Mouse (Mus musculus): ENCODE results near the gene Ess2.

The Ess2 gene

DNA sequence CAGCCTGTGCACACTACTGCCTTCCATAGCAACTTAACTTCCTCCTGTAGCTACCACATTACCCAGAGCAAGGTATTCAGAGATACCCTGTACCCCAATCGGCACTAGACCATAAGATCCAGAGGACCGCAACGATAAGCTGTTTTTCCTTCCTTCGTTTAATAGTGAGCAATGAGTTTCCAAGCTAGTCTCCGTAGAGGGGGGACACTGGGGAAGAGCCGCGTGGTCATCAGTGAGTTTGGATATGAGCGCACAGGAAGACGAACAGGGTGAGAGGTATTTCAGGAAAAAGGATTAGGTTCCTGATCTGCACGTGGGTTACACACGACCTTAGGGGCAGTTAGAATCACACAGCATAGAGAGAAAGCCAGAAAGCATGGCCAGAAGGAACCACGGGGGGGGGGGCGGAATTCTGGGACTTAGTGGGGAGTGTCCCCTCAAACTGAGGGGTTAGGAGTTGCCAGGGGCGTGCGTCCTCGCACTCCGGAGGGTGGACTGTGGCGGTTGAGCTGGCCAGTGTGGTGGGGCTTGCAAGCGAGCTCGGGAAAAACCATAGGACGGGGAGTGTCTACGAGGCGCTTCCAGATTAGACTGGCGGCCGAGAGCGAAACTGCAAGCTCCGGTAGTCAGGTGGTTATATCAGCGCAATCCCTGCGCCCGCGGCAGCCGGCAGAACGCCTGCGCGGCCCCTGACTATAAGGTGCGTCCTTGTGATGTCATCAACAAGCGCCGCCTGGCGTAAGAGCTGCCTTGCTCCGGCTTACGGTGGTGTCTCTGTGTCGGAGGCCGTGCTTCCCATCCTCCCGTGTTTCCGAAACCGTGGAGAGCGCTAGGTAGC lies 10.4 kb upstream of the Ess2 start:
- peak; percentile 92 to 95 for DNase-seq (ENCODE audit: low spot score in 2 of 2)

DNA sequence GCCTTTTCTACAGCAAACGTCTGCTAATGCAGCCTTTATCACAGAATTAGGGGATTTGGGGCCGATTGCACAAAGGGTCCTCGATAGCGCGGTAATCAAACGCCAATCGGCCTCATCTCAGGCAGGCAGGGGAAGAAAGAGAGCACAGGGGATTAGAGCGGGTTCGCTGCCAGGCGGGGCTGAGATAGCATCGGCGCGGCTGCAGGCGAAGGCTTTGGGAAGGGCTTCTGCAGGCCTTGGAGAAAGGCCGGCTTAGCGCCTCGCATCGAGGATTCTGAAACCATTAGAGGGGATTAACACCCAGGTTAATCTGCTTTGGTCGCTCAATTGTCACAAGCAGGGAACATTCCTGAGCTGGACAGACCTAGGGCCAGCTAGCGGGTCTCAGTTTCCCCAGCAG lies 9.4 kb upstream of the Ess2 start:
- DNase-seq (ENCODE audit: low spot score in 2 of 2) = no peak

DNA sequence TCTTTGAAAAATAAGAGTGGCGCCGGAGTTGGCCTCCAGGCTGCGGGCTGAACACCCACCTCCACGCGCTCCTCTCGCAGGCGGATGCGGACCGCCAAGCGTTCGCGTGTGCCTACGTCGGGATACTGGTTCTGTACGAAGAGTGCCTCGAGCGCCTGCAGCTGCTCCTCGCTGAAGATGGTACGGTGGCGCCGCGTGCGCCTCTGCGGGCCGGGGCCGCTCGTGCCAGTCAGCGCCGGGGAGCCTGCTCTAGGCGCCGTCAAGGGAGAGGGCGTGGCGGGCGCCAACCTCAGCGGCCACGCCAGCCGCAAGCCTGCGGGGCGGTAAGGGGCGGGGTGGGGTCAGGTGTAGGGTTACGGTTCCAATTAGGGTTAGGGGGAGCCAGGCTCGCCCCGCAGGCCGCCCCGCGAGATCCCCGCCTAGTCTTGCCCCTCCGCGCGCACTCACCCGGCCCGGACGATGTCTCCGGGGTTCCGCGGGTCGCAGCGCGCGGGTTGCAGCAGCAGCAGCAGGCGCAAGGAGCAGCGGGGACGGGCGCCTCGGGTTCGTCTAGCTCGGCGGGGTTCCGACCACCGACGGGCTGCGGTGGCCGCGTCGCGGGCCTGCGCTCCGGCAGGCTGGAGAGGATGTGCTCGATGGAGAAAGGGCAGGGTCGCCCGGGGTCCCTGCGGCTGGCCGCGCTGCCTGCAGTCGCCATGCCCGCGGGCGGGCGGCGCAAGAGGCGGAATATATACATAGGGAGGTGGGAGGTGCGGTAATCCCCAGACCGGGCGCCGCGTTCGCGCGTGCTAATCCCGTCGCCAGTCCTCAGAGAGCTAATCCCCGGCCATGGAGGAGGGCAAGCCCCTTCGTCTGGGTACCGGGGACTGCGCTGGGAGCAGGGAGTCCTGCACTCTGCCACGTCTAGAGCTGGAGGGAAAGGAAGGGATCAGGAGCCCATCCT lies 3.4 kb upstream of the Ess2 start, which contains the start of gene Gsc2:
TSS of gene Gsc2 (minus strand) at position 753 of the 943 bp plus-strand sequence.
- no peak for DNase-seq (ENCODE audit: low spot score in 2 of 2)

DNA sequence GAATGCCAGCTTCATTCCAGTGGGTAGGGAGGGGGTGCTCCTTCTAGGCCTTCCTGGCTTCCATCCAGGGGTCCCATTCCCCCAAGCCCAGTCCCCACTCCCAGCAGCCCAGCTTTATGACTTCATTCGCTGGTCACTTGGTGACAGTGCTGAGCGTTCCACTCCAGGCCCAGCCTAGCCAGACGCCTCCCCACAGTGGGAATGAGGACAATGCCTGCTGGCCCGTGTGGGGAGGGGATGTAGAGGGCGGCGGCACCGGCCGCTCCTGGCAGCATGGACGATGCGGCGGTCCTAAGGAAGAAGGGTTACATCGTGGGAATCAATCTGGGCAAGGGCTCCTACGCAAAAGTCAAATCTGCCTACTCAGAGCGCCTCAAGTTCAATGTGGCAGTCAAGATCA lies 12.7 kb downstream of the Ess2 start, which contains the start of the genes Dgcr2 and Tssk2:
TSS of gene Dgcr2 (minus strand) at position 101 of the 400 bp plus-strand sequence.
TSS of gene Tssk2 (plus strand) at position 176 of the 400 bp plus-strand sequence.
- no peak for DNase-seq (ENCODE audit: low spot score in 2 of 2)

DNA sequence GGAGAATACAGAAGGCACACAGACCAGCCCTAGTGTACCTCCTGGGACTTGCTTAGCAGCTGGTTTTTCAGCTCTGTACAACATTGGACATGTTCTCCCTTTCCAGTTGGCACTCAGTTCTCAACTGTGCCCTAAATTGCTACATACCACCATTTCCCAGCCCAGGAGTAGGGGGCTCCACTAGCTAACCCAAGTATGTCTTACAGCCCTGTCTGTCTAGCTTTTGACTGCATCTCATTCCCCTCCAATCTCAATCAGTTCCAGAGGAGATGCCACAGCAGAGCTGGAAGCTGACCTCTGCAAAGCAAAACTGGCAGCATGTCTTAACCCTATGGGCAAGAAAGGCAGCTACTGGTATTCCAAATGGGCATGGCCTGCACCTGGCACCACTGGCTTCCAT lies 15.1 kb downstream of the Ess2 start:
- DNase-seq (ENCODE audit: low spot score in 2 of 2) = no peak

DNA sequence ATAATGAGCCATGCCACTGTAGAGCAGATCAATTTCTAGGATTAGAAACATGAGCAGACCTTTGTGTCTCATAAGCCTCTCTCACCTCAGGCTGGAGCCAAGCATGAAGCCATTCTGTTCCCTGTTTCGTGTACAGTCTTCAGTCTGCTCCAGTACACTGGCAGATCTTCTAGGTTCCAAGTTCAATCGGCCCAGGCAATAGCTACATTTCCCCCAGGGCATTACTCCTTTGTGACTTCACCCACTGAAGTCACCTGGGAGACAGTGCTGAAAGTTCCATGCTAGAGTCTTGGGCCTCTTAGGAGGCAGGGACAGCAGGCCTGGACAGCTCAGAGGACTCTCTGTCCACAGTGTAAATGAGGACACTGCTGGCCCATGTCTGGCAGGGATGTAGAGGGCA lies 17.2 kb downstream of the Ess2 start, which contains the start of gene Tssk1:
TSS of gene Tssk1 (plus strand) at position 301 of the 400 bp plus-strand sequence.
- no peak for DNase-seq (ENCODE audit: low spot score in 2 of 2)

DNA sequence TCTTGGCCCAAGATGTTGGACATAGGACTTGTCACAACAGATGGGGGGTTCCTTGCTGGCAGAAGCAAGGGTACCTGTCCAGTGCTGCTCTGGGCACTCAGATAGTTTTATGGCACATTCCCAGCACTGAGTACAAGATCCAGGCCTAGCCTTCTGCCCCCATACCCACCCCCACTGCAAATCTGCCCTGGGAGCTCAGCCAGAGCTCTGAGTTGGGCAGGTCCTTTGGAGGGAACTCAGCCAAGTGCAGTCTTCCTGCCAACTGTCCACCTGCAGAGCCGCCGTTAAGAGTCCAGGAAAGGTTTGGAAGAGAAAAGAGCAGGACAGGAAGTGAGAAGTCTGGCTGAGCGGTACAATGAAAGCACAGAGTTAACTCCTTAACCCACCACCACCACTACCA lies 18.5 kb downstream of the Ess2 start:
- DNase-seq (ENCODE audit: low spot score in 2 of 2) = no peak

DNA sequence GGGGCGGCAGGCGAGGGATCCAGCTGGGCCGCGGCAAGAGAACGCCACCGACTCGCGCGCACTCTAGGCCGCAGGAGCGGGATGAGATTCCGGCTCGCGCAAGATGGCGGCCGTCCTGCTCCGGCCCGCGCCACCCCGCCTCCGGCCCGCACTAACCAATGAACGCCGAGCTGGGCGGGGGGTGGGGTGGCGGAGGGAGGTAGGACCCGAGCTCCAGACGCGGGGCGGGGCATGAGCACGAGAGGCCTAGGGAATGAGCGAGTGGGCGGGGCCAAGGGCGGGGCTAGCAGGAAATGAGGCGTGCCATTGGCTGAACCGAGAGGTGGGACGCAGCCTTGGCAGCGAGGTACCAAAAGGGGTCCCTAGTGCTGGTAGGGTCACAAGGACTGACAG lies 19.6 kb downstream of the Ess2 start, which contains the start of gene Gm20518:
TSS of gene Gm20518 (minus strand) at position 105 of the 393 bp plus-strand sequence.
- peak; percentile 99 for DNase-seq (ENCODE audit: low spot score in 2 of 2)

DNA sequence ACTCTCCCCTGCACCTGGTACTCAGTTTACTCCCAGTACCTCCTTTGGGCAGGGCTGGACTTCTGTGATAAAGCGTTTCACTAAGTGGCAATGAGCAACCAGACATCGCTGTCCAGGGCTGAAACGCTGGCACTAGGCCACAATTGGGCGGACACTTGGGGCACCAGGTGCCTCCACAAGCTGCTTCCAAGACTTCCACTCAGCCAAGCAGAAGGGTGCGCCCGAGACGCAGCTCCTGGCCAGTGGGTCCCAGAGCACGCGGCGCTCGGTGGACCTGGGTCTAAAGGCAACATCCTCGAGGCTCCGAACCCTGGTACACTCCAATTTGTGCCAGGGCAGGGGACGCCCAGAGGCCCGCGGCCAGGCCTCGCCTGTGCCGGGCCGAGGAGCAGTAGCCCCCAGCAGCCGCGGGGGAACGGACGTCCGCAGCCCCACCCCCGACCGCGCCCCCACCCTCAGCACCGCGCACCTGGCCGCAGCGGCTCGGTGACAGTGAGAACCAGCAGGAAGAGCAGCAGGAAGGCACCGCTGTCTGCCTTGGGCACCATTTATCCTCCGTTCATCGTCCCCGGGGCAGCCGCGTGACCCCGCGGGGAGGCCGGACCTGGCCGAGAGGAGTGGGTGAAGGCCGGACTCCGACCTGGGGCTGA lies 20.1 kb downstream of the Ess2 start:
- peak; percentile 57 to 77 for DNase-seq (ENCODE audit: low spot score in 2 of 2)

DNA sequence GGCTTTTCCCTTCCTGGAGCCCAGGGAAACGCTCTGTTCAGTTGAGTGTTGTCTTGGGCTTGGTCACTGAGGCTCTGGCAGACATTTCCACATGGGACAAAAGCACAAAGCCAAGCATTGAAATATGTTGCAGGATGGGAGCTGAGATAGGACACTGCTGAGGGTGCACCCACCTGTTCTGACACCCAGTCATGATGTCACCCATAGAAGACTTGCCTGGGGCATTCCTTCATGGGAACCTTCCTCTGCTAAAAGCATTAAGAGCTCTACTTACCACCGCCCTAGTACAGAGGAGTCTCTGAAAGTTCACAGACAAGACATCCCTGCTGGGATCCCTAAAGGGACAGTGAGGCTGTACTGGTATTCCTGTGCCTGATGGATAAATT lies 20.8 kb downstream of the Ess2 start:
- no peak for DNase-seq (ENCODE audit: low spot score in 2 of 2)

DNA sequence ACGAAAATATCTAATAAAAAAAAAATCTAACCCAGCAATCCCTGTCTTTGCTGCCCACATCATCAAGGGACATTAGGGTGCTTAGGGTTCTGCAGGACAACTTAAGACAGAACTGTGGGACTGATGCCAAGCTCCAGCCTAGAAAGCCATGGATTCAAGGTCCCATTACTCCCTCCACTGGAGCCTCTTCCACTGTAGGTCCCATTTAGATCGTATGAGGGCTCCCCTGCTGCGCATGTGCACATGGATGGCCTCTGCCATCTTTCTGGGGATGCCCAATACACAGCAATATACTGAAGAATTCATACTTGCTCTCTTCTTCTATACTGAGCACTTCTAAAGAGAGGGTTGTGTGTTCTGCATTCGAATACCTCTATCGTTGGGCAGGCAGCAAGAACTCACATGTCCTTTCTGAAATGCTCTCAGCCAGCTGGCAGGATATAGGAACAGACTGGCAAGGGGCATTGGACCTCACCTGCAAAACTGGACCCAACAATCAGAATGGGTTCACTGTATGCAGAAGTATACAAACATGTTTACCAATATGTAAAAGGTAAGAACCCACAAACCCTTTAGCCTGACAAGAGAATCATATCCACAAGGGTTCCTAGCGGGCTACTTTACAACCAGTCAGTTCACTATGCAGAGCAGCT lies 21.3 kb downstream of the Ess2 start:
- no peak for DNase-seq (ENCODE audit: low spot score in 2 of 2)

DNA sequence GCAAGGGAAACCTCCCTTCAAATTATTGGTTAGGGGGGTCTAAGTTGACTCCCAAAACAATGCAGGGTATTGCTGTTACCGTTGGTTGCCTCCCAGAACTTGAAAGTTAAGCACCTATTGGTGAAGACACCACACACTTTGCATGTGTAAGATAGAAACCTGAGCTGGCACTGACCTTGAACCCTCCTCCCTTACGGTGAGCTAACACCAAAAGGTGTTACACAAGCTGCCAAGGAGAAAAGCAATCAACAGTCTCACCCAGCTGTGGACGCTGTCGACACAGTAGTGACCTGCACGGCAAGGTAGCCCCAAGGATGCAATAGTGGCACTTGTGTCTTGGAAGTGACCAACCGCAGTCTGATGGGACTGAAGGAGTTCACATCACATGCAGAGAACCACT lies 27.0 kb downstream of the Ess2 start:
- no peak for DNase-seq (ENCODE audit: low spot score in 2 of 2)

DNA sequence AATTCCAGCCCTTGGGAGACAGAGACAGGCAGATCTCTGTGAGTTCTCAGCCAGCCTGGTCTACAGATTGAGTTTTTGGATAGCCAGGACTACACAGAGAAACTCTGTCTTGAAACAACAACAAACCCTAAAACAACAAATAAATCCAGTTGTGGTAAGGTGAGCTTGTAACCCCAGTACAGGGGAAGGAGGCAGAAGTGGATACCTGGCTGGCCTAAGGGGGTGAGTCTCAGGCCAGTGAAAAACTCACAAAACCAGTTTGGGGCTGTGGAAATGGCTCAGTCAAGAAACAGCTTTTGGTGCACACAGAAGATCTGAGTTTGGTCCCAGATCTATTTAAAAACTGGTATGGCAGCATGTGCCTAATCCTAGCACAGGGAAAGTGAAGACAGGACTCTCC lies 29.0 kb downstream of the Ess2 start:
- DNase-seq (ENCODE audit: low spot score in 2 of 2) = peak; percentile 17 to 28

DNA sequence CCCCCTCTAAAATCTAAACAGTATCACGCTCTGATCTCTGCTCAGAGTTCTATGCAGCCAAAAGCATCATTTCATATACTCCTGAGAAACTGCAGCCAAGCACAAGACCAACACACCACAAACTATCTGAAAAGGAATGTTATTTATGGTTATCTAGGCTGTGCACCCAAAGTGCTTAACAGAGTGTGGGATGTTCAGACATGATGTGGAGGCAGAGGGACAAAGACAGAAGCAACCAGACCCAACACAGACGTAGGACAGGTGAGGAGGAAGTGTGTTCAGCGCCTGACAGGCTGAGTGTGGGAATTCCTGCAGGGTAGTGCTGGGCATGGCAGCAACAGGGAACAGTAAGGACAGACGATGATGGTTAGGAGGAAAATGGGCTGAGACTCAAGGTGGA lies 31.6 kb downstream of the Ess2 start:
- DNase-seq (ENCODE audit: low spot score in 2 of 2) = no peak

DNA sequence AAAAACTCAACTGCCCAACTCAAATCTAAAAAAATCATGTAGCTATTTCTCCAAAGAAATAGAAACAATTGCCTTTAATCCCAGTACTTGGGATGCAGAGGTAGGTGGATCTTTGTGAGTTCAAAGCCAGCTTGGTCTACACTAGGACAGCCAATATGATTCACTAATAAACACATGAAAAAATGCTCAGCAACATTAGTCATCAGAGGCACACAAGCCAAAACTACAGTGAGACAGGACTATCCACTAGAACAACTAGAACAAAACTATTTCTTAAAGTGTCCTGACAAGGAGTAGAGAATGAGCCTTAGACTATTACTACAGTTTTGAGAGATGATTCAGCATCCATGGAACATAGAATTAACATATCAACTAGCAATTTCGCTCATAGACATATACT lies 35.1 kb downstream of the Ess2 start:
- no peak for DNase-seq (ENCODE audit: low spot score in 2 of 2)

DNA sequence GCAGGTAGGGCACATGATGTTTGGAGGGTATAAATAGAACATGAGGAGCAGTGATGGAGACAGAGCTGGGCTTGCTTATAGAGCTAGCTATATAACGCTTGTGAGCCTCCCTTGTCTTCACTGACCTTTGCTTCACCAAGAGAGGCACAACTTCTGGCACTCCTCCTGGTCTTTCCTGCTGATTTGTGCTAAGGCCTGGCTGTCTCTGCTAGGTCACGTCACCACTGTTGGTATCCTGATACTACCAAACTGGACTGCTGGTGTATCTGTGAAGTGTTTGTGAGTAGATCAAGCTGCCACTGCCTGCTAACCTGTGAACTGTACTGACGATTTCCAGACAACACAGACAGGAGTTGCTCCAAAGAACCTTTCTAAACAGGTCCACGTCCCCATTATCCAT lies 36.0 kb downstream of the Ess2 start:
- no peak for DNase-seq (ENCODE audit: low spot score in 2 of 2)

DNA sequence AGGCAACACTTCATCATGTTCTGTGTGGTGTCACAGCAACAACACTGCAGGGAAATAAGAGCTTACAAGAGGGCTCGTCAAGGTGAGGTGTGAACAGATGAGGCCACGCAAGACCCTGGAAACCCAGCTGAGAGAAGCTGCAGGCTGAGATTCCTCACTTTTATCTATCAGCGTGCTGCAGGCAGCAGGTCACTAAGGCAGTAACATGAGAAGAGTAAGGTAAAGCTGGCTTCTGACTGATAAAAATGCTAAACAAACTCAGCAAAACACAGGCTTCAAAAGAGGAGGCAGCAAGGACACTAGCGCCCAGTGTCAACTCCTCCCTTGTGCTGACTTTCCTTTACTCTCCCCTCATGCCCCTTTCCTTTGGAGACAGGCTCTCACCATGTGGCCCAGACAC lies 38.2 kb downstream of the Ess2 start:
- no peak for DNase-seq (ENCODE audit: low spot score in 2 of 2)

DNA sequence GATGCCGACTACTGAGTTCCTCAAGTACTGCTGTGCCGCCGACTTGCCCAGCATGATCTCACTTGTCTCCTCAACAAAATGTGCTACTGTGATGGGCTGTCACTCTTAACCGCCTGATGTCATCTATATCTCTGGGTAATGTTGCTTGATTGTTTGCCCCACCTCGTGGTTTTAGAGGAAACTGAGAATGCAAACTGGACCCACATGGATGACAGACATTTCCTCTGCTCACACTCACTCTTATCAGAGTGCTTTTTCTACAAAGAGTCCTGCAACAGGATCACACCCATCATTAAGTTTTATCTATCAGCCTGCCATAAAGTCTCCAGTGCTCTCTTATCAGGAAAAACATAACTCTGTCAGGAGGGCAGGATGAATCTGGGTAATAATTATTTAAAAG lies 39.9 kb downstream of the Ess2 start:
- no peak for DNase-seq (ENCODE audit: low spot score in 2 of 2)

DNA sequence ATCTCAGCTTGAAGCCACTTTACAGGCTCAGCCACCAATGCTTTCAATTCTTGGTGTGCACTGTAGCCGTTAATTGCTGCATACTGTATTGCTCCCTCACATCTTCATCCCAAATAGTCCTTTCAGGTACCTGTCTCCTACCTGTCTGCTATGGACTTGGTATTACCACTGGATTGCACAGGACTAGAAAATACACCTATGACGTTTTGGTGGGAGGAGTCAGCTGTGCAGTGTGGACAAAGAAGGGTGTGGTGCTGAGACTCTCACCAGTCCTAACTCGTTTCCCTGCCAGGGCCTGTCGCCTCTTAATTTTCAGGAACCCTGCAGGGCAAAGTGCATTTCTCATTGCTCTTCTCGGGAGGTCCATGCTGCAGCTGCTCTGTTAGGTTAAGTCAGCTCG lies 45.4 kb downstream of the Ess2 start:
- DNase-seq (ENCODE audit: low spot score in 2 of 2) = peak; percentile 66 to 74

DNA sequence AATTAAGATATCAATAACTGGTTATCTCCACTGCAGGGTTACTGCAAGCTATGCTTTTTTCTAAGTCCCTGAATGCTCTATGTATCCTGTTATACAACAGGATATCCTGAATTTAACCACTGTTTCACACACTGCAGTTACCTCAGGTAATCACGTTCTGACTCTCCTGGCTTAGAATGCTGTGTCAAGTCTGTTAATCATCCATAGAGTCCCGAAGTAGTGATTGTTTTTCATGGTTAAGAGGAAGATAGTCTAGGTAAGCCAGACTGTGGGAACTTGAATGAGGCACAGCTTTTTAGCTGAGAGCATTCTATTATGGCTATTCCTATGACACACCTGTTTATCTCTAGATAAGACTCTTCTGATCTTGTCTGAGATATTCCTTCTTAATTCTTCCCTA lies 45.9 kb downstream of the Ess2 start:
- no peak for DNase-seq (ENCODE audit: low spot score in 2 of 2)

DNA sequence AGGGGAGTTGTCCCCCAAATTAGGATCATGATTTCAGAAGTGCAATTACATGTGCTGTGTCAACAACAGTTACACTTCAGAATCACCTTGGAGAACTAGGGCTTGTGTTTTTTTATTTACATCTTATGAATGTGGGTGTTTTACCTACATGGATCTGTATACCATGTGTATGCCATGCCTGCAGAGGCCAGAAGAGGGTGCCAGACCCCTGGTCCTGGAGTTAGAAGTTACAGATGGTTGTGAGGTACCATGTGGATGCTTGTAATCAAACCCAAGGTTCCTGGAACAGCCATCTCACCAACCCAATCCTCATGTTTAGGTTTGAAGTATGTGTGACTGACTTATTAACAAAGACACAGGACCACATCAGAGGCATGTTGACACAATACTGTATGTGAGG lies 52.6 kb downstream of the Ess2 start:
- DNase-seq (ENCODE audit: low spot score in 2 of 2) = no peak
